Mouse (Mus musculus) hindbrain, postnatal 0 days (tissue): ENCODE measurements around the gene Eml6. TPM values are rescaled to one million over a fixed set of nuclear protein-coding genes. Genes with fewer than 3 reads are reported as not detected.
A peak's percentile ranks its signal among the peaks of the same experiment; 100 is the strongest.

Experiments
- ATAC-seq: fragments of 200-750 bp; cut with Nextera tagmentation; 2 replicates; pipeline ENCODE4 v1.8.0; 2017; ENCODE audit warnings: mild to moderate bottlenecking, moderate TSS enrichment, moderate library complexity
- DNase-seq: peaks from one replicate; pipeline ENCODE4 v3.0.0-alpha.2; 2015; ENCODE audit warnings: low spot score
- H3K27ac ChIP-seq: fragments of 300-500 bp; sonication (generic); 2 replicates; pipeline ENCODE4 v1.5.1; 2014; ENCODE audit warnings: mild to moderate bottlenecking
- H3K27me3 ChIP-seq: fragments of 300-500 bp; sonication (generic); 2 replicates; pipeline ENCODE4 v1.6.1; 2014; ENCODE audit warnings: low read length, mixed read lengths; ENCODE audit not compliant: insufficient read depth
- H3K36me3 ChIP-seq: fragments of 300-500 bp; sonication (generic); 2 replicates; pipeline ENCODE4 v1.6.1; 2014; ENCODE audit warnings: low read length, mixed read lengths; ENCODE audit not compliant: insufficient read depth
- H3K4me1 ChIP-seq: fragments of 300-500 bp; sonication (generic); 2 replicates; pipeline ENCODE4 v1.6.1; 2014; ENCODE audit warnings: antibody characterized with exemption, low read length, mixed read lengths; ENCODE audit not compliant: insufficient read depth
- H3K4me2 ChIP-seq: fragments of 300-500 bp; sonication (generic); 2 replicates; pipeline ENCODE4 v1.6.1; 2014; ENCODE audit warnings: low read depth, mild to moderate bottlenecking, low read length, moderate library complexity, mixed read lengths
- H3K4me3 ChIP-seq: fragments of 300-500 bp; sonication (generic); 2 replicates; pipeline ENCODE4 v1.5.1; 2014; ENCODE audit warnings: low read length
- H3K9ac ChIP-seq: fragments of 300-500 bp; sonication (generic); replicated peaks from 2 replicates; pipeline ENCODE4 v1.6.1; 2014; ENCODE audit warnings: mild to moderate bottlenecking, low read length, moderate library complexity, mixed read lengths
- H3K9me3 ChIP-seq: fragments of 300-500 bp; sonication (generic); 2 replicates; pipeline ENCODE4 v1.6.1; 2016; ENCODE audit warnings: low read length, mixed read lengths
- CTCF ChIP-seq: IDR thresholded peaks from 2 replicates; pipeline ENCODE4 v1.5.1; 2016; ENCODE audit warnings: antibody characterized with exemption, control low read depth, low read depth
- WGBS: fragments of 180-500 bp; shearing (Covaris S2); extraction: QIAGEN DNeasy Blood & Tissue Kit; methylation state at CpG from one replicate; pipeline ENCODE4 v1.1.7; 2014; 5-methylcytosine and 5-hydroxymethylcytosine counted together
- polyA plus RNA-seq: library from polyadenylated mRNA; unstranded; fragments of >200 nt; fragmentation: Nextera tagmentation; extraction: Ambion mirVana; gene quantifications from 2 replicates; pipeline ENCODE4 v1.2.1, GENCODE M21; 2015
- total RNA-seq: library from RNA; depleted of rRNA; stranded (reverse); fragments of >200 nt; gene quantifications from 2 replicates; pipeline ENCODE4 v1.2.3, GENCODE M21; 2014

Eml6 gene
- total and polyA plus RNA-seq, 2 experiments from 2014 or later = 4.3 to 17.9 TPM

GRCm38 (mm10) chr11:29745513-29745912 is 280.3 kb downstream of the Eml6 start:
- peaks cover 26% of the 10 kb centered on the region for H3K36me3 ChIP-seq
- no peak overlapping the region for H3K4me2 ChIP-seq
- H3K4me1 ChIP-seq = no peaks in the 10 kb centered on the region
- H3K27ac ChIP-seq = no peak overlapping the region
- DNase-seq = no peak
- no peak for ATAC-seq
- H3K9ac ChIP-seq = no peak overlapping the region
- no peak for TF ChIP-seq CTCF
- 49% methylated on average over 2 of the region's 2 CpGs for WGBS
- no peaks in the 10 kb centered on the region for H3K9me3 ChIP-seq
- no peaks in the 10 kb centered on the region for H3K27me3 ChIP-seq
- H3K4me3 ChIP-seq = no peak overlapping the region

GRCm38 (mm10) chr11:29744760-29745430 is 280.9 kb downstream of the Eml6 start:
- peaks cover 26% of the 10 kb centered on the region for H3K36me3 ChIP-seq
- DNase-seq = peak; percentile 40
- 71% methylated on average over 5 of the region's 5 CpGs for WGBS
- no peak for TF ChIP-seq CTCF
- H3K4me1 ChIP-seq = no peaks in the 10 kb centered on the region
- H3K9me3 ChIP-seq = no peaks in the 10 kb centered on the region
- H3K4me3 ChIP-seq = no peak overlapping the region
- H3K27me3 ChIP-seq = no peaks in the 10 kb centered on the region
- H3K4me2 ChIP-seq = no peak overlapping the region
- H3K27ac ChIP-seq = no peak overlapping the region
- peak; percentile 64 for ATAC-seq
- H3K9ac ChIP-seq = no peak overlapping the region

- Histone ChIP-seq H3K27ac (no peak overlapping the region), H3K4me2 (no peak overlapping the region), H3K27me3 (no peaks in the 10 kb centered on the region), H3K4me1 (no peaks in the 10 kb centered on the region), H3K36me3 (peaks cover 12% of the 10 kb centered on the region), H3K4me3 (no peak overlapping the region), H3K9ac (no peak overlapping the region), H3K9me3 (no peaks in the 10 kb centered on the region)
- no peak for TF ChIP-seq CTCF
- no peak for DNase-seq
- WGBS = 98% methylated on average over 2 of the region's 2 CpGs
- no peak for ATAC-seq
Observed at GRCm38 (mm10) chr11:29739752-29740151, 286.1 kb downstream of the Eml6 start.

- Histone ChIP-seq H3K36me3 (no peaks in the 10 kb centered on the region), H3K9ac (no peak overlapping the region), H3K27me3 (no peaks in the 10 kb centered on the region), H3K27ac (no peak overlapping the region), H3K4me3 (no peak overlapping the region), H3K4me2 (no peak overlapping the region), H3K9me3 (no peaks in the 10 kb centered on the region), H3K4me1 (no peaks in the 10 kb centered on the region)
- WGBS = 80% methylated on average over 1 of the region's 1 CpGs
- ATAC-seq = no peak
- TF ChIP-seq CTCF = no peak
- DNase-seq = no peak
Observed at GRCm38 (mm10) chr11:29727901-29728300, 297.9 kb downstream of the Eml6 start.

- 86% methylated on average over 1 of the region's 1 CpGs for WGBS
- 0 out of 2 replicates have a peak, but pooled peaks have one; percentile 7 for TF ChIP-seq CTCF
- no peak for ATAC-seq
- no peaks in the 10 kb centered on the region for H3K27me3 ChIP-seq
- H3K9me3 ChIP-seq = no peaks in the 10 kb centered on the region
- H3K9ac ChIP-seq = no peak overlapping the region
- H3K36me3 ChIP-seq = no peaks in the 10 kb centered on the region
- H3K27ac ChIP-seq = no peak overlapping the region
- no peaks in the 10 kb centered on the region for H3K4me1 ChIP-seq
- no peak overlapping the region for H3K4me2 ChIP-seq
- H3K4me3 ChIP-seq = no peak overlapping the region
- no peak for DNase-seq
Observed at GRCm38 (mm10) chr11:29725610-29726009, 300.2 kb downstream of the Eml6 start.

- Histone ChIP-seq H3K27ac (no peak overlapping the region), H3K9ac (no peak overlapping the region), H3K4me2 (no peak overlapping the region), H3K4me3 (no peak overlapping the region), H3K9me3 (no peaks in the 10 kb centered on the region), H3K4me1 (no peaks in the 10 kb centered on the region), H3K27me3 (no peaks in the 10 kb centered on the region), H3K36me3 (no peaks in the 10 kb centered on the region)
- TF ChIP-seq CTCF = no peak
- DNase-seq (no peak), ATAC-seq (no peak)
Observed at GRCm38 (mm10) chr11:29725167-29725566, 300.7 kb downstream of the Eml6 start.

GRCm38 (mm10) chr11:29724213-29724612 is 301.6 kb downstream of the Eml6 start:
- H3K4me2 ChIP-seq = no peak overlapping the region
- ATAC-seq (no peak), DNase-seq (no peak)
- 96% methylated on average over 2 of the region's 2 CpGs for WGBS
- TF ChIP-seq CTCF = no peak
- H3K9me3 ChIP-seq = no peaks in the 10 kb centered on the region
- H3K36me3 ChIP-seq = no peaks in the 10 kb centered on the region
- no peaks in the 10 kb centered on the region for H3K27me3 ChIP-seq
- no peak overlapping the region for H3K9ac ChIP-seq
- no peak overlapping the region for H3K4me3 ChIP-seq
- H3K4me1 ChIP-seq = no peaks in the 10 kb centered on the region
- no peak overlapping the region for H3K27ac ChIP-seq
